Mouse (Mus musculus) myocyte (in vitro differentiated cells): ENCODE measurements at regions not wholly inside any gene's neighbourhood (a gene's known extent, or its start where the extent isn't known, plus 50 kb on each side); places are given as distances from the start of the nearest gene placed in this dataset.

Experiments
- CEBPB ChIP-seq: IDR thresholded peaks from 2 replicates; pipeline ENCODE4 v1.6.1; 2011; ENCODE audit warnings: mild to moderate bottlenecking, moderate library complexity; ENCODE audit not compliant: poor library complexity, insufficient read depth, severe bottlenecking
- E2F4 ChIP-seq: IDR thresholded peaks from one replicate; pipeline ENCODE4 v1.6.1; 2011; ENCODE audit warnings: mild to moderate bottlenecking, control low read depth, moderate library complexity; ENCODE audit not compliant: insufficient read depth
- MYOG ChIP-seq, 3 experiments: IDR thresholded peaks; one replicate each; pipeline ENCODE4 v1.6.1; 2011; ENCODE audit warnings: control low read depth in 2 of 3, low read depth in 2 of 3, mild to moderate bottlenecking in 2 of 3; ENCODE audit not compliant: insufficient read length in 2 of 3, control insufficient read depth in 1 of 3, insufficient read depth in 1 of 3
- POLR2A ChIP-seq: IDR thresholded peaks from one replicate; pipeline ENCODE4 v1.6.1; 2011; ENCODE audit warnings: low read depth, mild to moderate bottlenecking, control low read depth, moderate library complexity; ENCODE audit not compliant: insufficient read length
- POLR2AphosphoS2 ChIP-seq: IDR thresholded peaks from one replicate; pipeline ENCODE4 v1.6.1; 2011; ENCODE audit warnings: low read depth, control low read depth; ENCODE audit not compliant: insufficient read length
- TCF12 ChIP-seq: IDR thresholded peaks from one replicate; pipeline ENCODE4 v1.6.1; 2011; ENCODE audit warnings: mild to moderate bottlenecking, control low read depth; ENCODE audit not compliant: poor library complexity, insufficient read depth, severe bottlenecking
- TCF3 ChIP-seq: IDR thresholded peaks from one replicate; pipeline ENCODE4 v1.6.1; 2011; ENCODE audit warnings: low read depth, control low read depth; ENCODE audit not compliant: insufficient read length
- USF1 ChIP-seq: IDR thresholded peaks from one replicate; pipeline ENCODE4 v1.6.1; 2011; ENCODE audit warnings: low read depth, mild to moderate bottlenecking, control low read depth, moderate library complexity

DNA sequence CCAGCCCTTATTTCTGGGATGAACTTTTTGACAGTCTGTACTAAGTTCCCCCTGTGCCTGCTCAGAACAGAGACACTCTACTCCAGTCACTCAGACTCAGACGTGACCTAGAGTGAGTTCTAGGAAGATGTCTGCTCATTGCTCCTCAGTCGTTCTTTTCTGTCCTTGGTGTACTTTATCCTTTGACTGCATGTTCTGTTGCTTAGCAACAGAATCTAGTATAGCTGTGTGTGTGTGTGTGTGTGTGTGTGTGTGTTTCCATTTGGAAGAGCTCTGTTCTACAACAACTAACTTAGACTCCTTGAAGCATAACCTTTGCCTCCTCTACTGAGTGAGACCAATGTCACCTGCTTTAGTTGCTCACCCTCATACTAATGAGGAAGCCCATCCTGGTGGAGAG, 136.3 kb downstream of the Scg2 start:
- no peak for TF ChIP-seq POLR2A
- no peak for TF ChIP-seq E2F4
- no peak for TF ChIP-seq CEBPB
- TF ChIP-seq TCF3 = no peak
- no peak for TF ChIP-seq TCF12
- TF ChIP-seq USF1 = no peak
- TF ChIP-seq POLR2AphosphoS2 = no peak
- TF ChIP-seq MYOG (IDR thresholded peaks at IDR 0.05; ENCODE audit: control insufficient read depth in 1 of 3, insufficient read depth in 1 of 3, insufficient read length in 2 of 3, low read depth in 2 of 3) = no peak
